Mouse (Mus musculus) skeletal muscle tissue, adult 2 months (tissue): Measurements from ENCODE around the gene Fam222a.

Experiments
- DNase-seq: peaks from one replicate; pipeline ENCODE4 v3.0.0-alpha.2; 2012; ENCODE audit warnings: low read depth, low spot score

Gene Fam222a

DNA sequence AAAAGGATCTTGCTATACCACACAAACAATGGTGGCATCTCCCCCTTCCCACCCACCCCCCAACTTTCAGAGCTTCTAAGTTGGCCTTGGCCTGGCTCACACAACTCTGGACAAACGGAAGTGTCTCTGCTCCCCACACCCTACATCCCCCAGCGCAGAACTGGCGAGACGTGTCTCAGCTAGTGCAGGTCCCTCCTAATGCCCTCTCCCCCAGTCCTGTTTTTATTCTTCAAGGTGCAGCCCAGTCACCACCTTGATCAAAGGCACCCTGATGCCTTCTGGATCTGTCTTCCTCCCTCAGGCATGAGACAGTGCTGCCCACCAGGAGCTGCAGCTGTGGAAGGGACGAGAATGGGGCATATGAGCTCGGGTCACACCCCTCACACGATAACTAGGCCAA is 88.5 kb downstream of the Fam222a start:
- no peak for DNase-seq

DNA sequence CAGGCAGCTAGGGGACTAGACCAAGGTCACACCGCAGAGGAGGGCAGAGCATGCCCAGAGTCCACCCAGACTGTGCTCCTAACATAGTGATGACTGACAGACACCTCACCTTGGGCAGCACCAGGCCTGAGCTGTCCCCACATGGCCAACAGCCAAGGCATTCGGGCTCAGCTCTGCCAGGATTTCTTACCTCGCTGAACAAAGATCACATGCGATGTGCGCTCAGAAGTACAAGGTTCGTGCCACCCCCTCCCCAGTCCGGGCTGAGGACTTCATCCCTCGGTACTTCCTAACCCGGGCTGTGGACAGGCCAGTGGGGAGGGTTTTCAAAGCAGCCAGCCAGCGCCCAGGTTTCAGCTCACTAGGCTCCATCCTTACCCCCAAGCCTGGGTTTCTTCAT is 89.6 kb downstream of the Fam222a start:
- no peak for DNase-seq

DNA sequence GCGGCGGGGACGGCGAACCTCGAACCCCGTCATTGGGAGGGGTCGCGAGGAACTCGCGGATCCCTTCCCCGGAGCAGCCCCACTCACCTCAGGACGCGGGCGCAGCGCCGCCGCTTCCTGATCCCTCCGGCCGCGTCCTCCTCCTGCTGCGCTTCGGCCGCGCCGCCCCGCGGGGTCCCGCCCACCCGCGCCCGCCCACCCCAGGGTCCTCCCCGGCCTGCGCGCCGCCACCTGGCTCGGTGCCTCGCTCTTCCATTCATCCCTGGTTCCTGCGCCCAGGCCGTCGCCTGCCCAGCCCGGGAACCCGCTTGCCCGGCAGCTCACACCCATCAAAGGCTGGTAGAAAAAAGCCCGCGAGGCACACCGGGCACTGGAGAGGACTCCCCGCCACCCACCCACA is 90.4 kb downstream of the Fam222a start, which contains the start of gene Trpv4:
TSS of gene Trpv4 (minus strand) at position 167 of the 400 bp plus-strand sequence.
- DNase-seq, result no peak

DNA sequence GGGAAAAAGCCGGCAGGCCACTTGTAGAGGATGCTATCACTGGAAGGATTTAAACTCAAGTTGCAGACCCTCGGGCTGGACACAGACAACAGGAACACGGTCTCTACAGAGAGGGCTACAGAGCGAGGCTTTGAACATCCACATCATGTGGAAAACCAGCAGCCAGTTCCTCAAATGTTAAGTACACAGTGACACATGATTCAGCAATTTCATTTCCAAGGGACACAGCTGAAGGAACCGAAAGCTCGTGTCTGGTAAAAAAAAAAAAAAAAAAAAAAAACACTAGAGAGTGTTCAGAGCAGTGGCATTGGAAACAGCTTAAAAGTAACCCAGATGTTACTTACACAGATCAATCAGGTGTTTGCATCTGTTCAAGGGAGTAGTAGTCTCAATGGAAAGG is 93.2 kb downstream of the Fam222a start:
- DNase-seq, result peak; percentile 28
